Mouse (Mus musculus) gastrocnemius, postnatal 36 days (tissue): ENCODE results near the gene Psmd7. TPM values are rescaled to one million over a fixed set of nuclear protein-coding genes. Genes with fewer than 3 reads are reported as not detected.

ENCODE experiments used
- DNase-seq, 2 experiments: peaks; one replicate each; pipeline ENCODE4 v3.0.0; 2022
- intact Hi-C: fragments of 180-260 bp; cut with DNase I; formaldehyde crosslinking; loops from one replicate; pipeline ENCODE4 v1.15.1; 2025
- total RNA-seq, 2 experiments: library from RNA; stranded (reverse); gene quantifications; 2 replicates each; pipeline ENCODE4 v1.2.3; 2021

The Psmd7 gene
- total RNA-seq, 2 experiments from 2014 or later = 124 to 125 TPM

DNA sequence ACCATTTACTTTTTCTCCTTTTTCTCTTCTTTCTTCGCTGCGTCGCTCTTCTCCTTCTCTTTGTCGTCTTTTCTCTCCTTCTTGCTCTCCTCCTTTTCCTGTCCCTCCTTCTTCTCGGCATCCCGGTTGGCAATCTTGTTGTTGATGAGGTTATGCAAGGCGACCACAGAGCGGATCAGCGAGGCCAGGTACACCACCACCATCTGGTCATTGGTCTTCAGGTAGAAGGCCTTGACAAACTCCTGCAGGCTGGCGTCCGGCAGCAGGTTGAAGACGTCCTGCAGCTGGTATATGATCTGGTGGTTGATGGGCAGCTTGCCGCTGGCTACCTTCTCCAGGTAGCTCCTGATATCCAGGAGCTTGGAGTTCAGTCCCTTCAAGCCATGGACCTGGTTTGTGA is 7.4 kb downstream of the Psmd7 start:
- intact Hi-C loops = no loop called here

GRCm38 (mm10) chr8:107578541-107578940 is 9.7 kb downstream of the Psmd7 start:
- intact Hi-C loops = no loop called here

More for the DNA sequence above, 7.4 kb downstream of the Psmd7 start:
- no peak for DNase-seq

GRCm38 (mm10) chr8:107578132-107578531 is 10.1 kb downstream of the Psmd7 start:
- intact Hi-C loops = no loop called here
- no peak for DNase-seq

More at GRCm38 (mm10) chr8:107578541-107578940, 9.7 kb downstream of the Psmd7 start:
- DNase-seq = no peak

- no peak for DNase-seq
- intact Hi-C loops = no loop called here
These were observed 10.6 kb downstream of the Psmd7 start for GRCm38 (mm10) chr8:107577640-107578039.

GRCm38 (mm10) chr8:107576702-107577101 is 11.6 kb downstream of the Psmd7 start:
- intact Hi-C loops = loop anchor here (1.0 kb wide), 1 partner anchor 121 kb away; no protein-coding TSS in a partner anchor

GRCm38 (mm10) chr8:107574771-107575170 is 13.5 kb downstream of the Psmd7 start:
- no peak for DNase-seq
- intact Hi-C loops = no loop called here

More at GRCm38 (mm10) chr8:107576702-107577101, 11.6 kb downstream of the Psmd7 start:
- peak; percentile 45 to 67 for DNase-seq

- peak; percentile 68 to 73 for DNase-seq
- intact Hi-C loops = no loop called here
These were observed 15.8 kb downstream of the Psmd7 start for GRCm38 (mm10) chr8:107572497-107572896.

- intact Hi-C loops = no loop called here
These were observed 16.7 kb downstream of the Psmd7 start for GRCm38 (mm10) chr8:107571486-107572135.

GRCm38 (mm10) chr8:107571046-107571445 is 17.2 kb downstream of the Psmd7 start:
- DNase-seq = no peak
- intact Hi-C loops = no loop called here

More at GRCm38 (mm10) chr8:107571486-107572135, 16.7 kb downstream of the Psmd7 start:
- no peak for DNase-seq

DNA sequence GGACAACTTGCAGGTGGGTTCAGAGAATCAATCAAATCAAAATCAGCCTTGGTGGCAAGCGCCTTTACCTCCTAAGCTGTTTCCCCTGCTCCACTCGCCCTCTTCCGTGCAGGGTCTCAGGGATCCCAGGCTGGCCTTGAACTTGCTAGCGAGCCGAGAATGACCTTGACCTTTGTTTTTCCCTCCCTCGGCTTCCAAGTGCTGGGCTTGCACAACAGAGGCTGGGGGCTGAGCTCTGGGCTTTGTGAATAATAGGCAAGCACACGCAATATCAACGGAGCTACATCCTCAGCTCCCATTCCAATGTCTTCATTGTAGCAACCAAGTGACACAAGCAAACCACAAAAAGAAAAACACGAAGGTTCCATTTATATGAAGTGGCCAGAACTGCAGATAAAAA is 26.1 kb downstream of the Psmd7 start:
- intact Hi-C loops = no loop called here
- no peak for DNase-seq

DNA sequence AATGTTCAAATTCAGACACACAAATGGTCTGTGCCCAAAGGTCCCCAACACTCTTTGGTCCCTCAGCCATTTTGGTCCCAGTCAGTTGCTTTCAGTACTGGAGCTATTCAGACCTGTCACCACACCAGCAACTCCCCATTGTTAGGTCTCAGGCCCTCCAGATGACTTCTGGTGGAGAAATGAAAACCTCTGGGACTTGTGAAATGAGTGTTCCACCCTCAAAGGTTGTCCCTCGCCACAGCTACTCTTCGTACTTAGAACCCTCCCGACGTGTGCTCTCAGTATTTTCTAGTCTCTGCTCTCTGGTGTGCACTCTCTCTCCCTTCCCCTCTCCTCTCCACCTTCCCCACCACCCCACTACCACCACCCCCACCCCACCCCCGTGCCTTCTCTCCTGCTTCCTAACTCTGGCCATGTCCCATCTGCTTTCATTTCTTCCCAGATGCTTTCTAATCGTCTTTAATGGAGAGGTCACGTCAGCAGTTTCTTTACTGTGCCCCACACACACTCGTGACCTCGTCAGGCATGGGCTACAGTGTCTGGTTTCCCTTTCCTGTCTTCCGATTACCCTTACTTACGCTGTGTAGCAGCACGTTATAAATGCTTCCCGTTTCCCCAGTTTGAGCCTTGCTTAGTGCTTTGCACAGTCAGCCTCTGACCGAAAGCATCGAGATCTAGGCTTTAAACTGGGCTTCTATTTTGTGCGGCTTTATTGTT is 27.3 kb downstream of the Psmd7 start:
- intact Hi-C loops = no loop called here
- no peak for DNase-seq

DNA sequence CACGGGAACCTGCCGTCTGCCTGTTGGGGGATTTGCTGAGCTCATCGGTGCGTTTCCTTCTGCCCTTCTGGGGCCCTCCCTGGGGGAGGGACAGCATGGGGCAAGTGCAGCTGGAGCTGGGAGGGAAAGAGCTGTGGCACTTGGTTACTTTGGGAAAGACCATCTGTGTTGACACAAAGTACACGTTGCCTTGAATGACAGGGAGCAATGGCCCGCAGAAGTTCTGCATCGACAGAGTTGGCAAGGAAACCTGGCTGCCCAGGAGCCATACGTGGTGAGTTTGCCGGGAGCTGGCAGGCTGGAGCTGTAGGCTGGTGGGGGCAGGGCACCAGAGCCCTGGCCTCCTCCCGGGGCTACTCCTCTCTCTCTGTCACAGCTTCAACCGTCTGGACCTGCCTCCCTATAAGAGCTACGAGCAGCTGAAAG is 31.7 kb downstream of the Psmd7 start:
- DNase-seq = no peak
- intact Hi-C loops = no loop called here

GRCm38 (mm10) chr8:107555231-107555630 is 33.0 kb downstream of the Psmd7 start:
- intact Hi-C loops = no loop called here
- no peak for DNase-seq

- DNase-seq = no peak
- intact Hi-C loops = no loop called here
These were observed 36.0 kb downstream of the Psmd7 start for GRCm38 (mm10) chr8:107552234-107552633.

- intact Hi-C loops = no loop called here
- no peak for DNase-seq
These were observed 41.4 kb downstream of the Psmd7 start for GRCm38 (mm10) chr8:107546817-107547216.

GRCm38 (mm10) chr8:107546154-107546553 is 42.1 kb downstream of the Psmd7 start:
- DNase-seq = no peak
- intact Hi-C loops = no loop called here

DNA sequence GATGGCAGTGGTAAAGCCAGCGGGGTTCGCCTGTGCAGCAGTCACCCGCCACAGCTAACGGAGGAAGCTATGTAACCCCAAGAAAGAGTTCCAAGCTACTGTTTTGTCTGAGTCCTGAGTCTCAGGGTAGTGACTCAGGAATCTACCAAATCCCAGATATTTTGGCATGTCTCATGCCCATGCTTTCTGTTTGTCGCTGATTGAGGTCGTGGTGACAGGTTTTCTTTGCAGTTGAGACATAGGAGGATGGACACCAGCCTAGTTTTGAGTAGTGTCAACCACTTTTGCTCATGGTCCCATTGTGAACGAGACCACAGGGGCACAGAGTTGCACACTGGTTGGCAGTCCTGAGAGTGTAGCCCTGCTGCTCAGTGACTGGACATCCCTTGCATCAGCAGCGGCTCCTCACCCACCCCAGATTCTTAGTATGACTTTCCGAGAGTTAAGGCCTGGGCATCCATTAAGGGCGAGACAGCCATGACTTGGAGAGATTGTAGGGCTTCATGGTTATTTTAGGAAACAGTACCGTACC is 42.6 kb downstream of the Psmd7 start:
- intact Hi-C loops = no loop called here
- DNase-seq = no peak

DNA sequence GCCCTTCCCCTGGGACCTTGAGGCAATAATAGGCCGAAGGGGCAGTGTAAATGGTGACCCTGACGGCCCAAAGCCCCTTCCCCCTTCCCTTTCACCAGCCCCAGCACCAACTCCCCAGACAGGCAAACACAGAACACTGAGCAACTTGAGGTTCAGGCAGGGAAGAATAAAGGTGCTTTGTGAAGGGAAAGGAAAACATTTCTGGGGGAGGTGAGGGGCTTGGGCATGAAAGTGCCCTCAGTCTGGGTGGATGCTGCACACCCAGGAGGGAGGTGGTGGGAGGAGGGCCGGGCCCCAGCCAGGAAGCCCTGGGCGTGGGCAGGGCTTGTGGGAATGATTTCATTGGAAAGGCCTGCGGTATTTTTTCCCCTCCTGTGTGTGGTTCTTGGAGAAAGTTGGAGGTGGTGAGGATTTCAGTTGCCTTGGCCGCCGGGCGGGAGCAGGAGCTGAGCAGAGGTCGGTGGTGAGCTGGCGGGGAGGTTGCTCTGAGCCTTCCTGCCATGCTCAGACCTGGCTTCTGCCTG is 43.6 kb downstream of the Psmd7 start:
- peak in 1 of 2 experiments; percentile 21 for DNase-seq
- intact Hi-C loops = no loop called here

GRCm38 (mm10) chr8:107544211-107544610 is 44.1 kb downstream of the Psmd7 start:
- DNase-seq = no peak
- intact Hi-C loops = no loop called here

DNA sequence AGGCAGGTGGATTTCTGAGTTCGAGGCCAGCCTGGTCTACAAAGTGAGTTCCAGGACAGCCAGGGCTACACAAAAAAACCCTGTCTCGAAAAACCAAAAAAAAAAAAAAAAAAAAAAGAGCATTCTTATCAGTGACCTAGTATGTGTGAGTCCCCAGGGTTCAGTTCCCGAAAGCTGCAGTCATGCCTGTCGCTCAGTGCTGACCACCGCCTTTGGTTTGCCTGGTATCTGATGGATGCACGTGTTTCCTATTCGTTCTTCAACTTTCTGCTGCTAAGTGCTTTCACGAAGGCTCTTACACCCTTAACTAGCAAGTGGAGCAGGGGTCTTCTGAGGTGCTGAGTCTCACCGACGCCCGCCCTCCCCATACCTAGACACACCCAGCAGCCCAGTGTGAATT is 44.5 kb downstream of the Psmd7 start:
- DNase-seq = no peak

GRCm38 (mm10) chr8:107542151-107542550 is 46.1 kb downstream of the Psmd7 start:
- intact Hi-C loops = no loop called here
- no peak for DNase-seq

More for the DNA sequence above, 44.5 kb downstream of the Psmd7 start:
- intact Hi-C loops = no loop called here
